Mouse (Mus musculus) testis, adult 2 months (tissue): Measurements from ENCODE around the gene Ccdc87. TPM values are rescaled to one million over a fixed set of nuclear protein-coding genes. Genes with fewer than 3 reads are reported as not detected.
A peak's percentile ranks its signal among the peaks of the same experiment; 100 is the strongest.

Experiments used
- H3K27ac ChIP-seq: fragments of 200-500 bp; 2 replicates; pipeline ENCODE4 v1.5.1; 2012; ENCODE audit warnings: low read depth, low read length; ENCODE audit not compliant: control insufficient read depth, insufficient read depth
- H3K27me3 ChIP-seq: fragments of 200-500 bp; 2 replicates; pipeline ENCODE4 v1.6.1; 2012; ENCODE audit warnings: mild to moderate bottlenecking, low read length, moderate library complexity; ENCODE audit not compliant: control insufficient read depth, insufficient read depth
- H3K36me3 ChIP-seq: fragments of 200-500 bp; 2 replicates; pipeline ENCODE4 v1.6.1; 2012; ENCODE audit warnings: mild to moderate bottlenecking, low read length; ENCODE audit not compliant: control insufficient read depth, insufficient read depth
- H3K4me1 ChIP-seq: fragments of 200-500 bp; 2 replicates; pipeline ENCODE4 v1.6.1; 2012; ENCODE audit warnings: low read length; ENCODE audit not compliant: control insufficient read depth, insufficient read depth
- H3K4me3 ChIP-seq: fragments of 200-500 bp; 2 replicates; pipeline ENCODE4 v1.5.1; 2012; ENCODE audit warnings: low read depth, mild to moderate bottlenecking, low read length, moderate library complexity, mixed read lengths; ENCODE audit not compliant: control insufficient read depth
- CTCF ChIP-seq: fragments of 200-500 bp; IDR thresholded peaks from 2 replicates; pipeline ENCODE4 v1.5.1; 2012; ENCODE audit warnings: low read depth, mild to moderate bottlenecking, inconsistent platforms, low read length, moderate library complexity; ENCODE audit not compliant: control insufficient read depth, insufficient read depth, insufficient replicate concordance
- POLR2A ChIP-seq: fragments of 200-500 bp; IDR thresholded peaks from 2 replicates; pipeline ENCODE4 v1.6.1; 2012; ENCODE audit warnings: low read depth, mild to moderate bottlenecking, inconsistent platforms, low read length, moderate library complexity; ENCODE audit not compliant: control insufficient read depth
- polyA plus RNA-seq: library from polyadenylated mRNA; depleted of rRNA; stranded (reverse); fragments of >200 nt; gene quantifications from 2 replicates; pipeline ENCODE4 v1.2.3, GENCODE M21; 2012

Gene Ccdc87
- polyA plus RNA-seq, 1 experiment: 39.4 TPM

DNA sequence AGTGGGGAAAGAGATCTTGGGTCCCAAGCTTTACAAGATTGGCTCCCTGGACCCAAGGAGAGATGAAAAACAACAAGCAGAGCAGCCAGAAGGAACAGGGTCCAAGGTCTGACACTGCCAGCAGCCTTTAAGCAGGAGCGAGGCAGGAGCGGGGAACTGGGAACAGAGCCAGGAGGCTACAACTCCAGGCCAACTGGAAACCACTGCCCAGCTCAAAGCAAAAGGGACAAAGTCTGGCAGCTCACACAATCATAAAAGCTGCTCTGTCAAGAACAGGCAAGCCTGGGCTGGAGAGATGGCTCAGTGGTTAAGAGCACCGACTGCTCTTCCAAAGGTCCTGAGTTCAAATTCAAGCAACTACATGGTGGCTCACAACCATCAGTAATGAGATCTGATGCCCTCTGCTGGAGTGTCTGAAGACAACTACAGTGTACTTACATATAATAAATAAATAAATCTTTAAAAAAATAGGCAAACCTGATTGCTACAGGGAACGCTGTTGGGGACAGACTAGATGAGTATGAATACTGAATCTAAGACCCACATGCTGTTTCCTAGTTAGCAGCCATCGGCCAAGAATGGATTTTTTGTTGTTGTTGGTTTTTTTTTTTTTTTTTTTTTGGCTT is 18.4 kb upstream of the Ccdc87 start:
- Histone ChIP-seq H3K36me3 (no peaks in the 10 kb centered on the region), H3K4me3 (no peak overlapping the region), H3K4me1 (no peaks in the 10 kb centered on the region), H3K27me3 (no peaks in the 10 kb centered on the region), H3K27ac (no peak overlapping the region)
- no peak for TF ChIP-seq CTCF
- no peak for TF ChIP-seq POLR2A

DNA sequence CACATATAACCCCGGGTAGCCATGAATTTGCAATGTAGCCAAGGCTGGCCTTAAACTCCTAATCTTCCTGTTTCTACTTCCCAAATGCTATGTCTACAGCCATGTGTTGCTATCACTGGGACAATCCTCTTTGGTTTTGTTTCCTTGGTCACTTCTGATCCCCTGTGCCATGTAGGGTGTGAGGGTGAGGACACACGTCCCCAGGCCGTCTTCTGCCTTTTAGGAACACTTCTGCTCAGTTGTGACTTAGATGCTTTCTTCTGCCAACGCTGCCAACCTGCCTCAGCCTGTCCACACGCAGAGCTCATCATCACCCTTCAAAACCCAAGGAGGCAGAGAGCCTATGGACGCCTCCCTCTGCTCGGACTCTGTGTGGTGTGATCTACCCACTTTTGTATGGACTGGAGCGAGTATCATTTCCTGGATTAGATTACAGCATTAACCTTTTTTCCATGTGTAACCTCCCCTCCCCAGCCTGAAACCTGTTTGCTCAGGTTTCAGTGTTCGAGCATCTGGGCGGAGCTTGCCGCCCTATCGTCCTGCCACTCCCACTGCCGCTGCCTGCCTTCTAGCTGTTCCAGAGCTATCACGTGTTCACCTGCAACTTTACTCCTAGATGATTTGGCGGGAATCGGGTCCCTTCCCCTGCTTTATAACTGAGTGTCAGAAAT is 10.6 kb upstream of the Ccdc87 start:
- Histone ChIP-seq H3K4me1 (peaks cover 5% of the 10 kb centered on the region), H3K27me3 (no peaks in the 10 kb centered on the region), H3K27ac (no peak overlapping the region), H3K4me3 (no peak overlapping the region), H3K36me3 (no peaks in the 10 kb centered on the region)
- TF ChIP-seq POLR2A: no peak
- TF ChIP-seq CTCF: no peak

DNA sequence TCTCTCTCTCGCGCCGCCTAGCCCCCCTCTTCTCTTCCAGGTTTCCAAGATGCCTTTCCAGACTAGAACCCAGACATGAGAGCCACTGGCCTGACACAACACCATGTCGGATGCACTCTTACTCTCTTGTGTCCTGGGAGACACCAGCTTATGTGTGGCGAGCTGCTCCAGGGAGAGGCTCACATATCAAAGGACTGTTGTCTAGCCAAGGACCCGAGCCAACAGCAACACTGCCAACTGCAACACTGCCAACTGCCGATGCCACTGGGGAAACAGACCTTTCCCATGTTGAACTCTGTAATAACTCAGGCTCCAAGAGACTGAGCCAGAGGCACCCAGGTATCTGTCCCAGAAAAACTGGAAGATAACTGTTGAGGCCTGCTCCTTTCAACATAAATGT is 10.0 kb upstream of the Ccdc87 start:
- H3K36me3 ChIP-seq: no peaks in the 10 kb centered on the region
- H3K4me1 ChIP-seq: peaks cover 5% of the 10 kb centered on the region
- H3K27me3 ChIP-seq: no peaks in the 10 kb centered on the region
- TF ChIP-seq POLR2A (no peak), CTCF (no peak)
- H3K27ac ChIP-seq: no peak overlapping the region
- no peak overlapping the region for H3K4me3 ChIP-seq

DNA sequence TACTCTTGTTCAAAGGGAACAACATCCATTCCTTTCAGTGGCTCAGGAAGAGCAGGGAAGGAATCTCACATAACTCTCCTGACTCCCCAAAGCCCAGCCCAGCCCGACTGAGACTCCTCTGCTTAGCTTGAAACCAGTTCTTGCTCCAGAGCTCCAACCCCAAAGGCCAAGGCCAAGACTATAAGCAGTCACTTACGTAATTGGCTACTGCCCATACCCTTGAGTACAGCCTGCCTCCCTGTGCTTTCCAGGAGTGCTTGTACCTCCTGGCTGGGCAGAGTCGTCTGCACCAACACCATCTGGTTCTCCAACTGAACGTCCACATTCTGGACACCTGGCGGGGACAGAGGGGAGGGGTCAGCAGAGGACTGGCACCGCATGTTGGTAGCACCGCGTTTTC is 5.2 kb upstream of the Ccdc87 start:
- Histone ChIP-seq H3K27me3 (no peaks in the 10 kb centered on the region), H3K27ac (no peak overlapping the region), H3K4me1 (peaks cover 16% of the 10 kb centered on the region), H3K4me3 (no peak overlapping the region), H3K36me3 (no peaks in the 10 kb centered on the region)
- TF ChIP-seq CTCF (no peak), POLR2A (no peak)

DNA sequence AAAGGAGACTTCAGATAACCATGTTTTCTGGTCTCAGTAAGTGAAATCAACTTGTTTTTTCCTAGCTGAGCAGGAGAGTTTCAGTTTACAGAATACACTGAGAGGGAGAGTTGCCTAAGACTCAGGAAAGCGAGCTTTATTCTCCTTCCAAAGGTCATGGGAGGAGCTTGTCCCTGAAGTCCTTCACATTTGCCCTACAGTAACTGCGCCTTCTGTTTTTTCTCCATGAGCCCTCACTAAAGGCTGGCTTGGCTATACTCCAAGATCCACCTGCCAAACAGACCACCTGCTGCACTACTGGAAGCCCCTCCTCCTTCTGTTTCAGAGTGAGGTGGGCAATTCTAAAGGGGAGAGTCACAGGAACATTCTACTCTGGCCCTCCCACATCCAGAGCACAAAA is 3.1 kb upstream of the Ccdc87 start:
- no peak overlapping the region for H3K27ac ChIP-seq

DNA sequence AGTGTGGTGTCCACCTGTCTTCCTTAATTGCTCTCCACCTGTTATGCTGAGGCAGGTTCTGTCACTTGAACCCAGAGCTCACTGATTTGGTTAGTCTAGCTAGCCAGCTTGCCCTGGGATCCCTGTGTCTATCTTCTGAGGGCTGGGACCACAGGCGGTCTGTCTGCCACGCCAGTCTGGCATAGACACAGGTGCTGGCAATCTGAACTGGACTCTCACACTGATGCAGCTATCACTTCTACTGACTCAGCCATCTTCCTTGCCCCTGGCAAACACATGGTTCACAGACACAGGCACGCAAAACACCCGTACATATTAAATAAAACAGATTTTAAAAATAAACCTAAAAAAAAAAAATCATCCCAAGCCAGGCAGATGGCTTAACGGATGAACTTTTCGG is 2.1 kb upstream of the Ccdc87 start:
- Histone ChIP-seq H3K4me1 (peaks cover 21% of the 10 kb centered on the region), H3K27me3 (no peaks in the 10 kb centered on the region), H3K36me3 (no peaks in the 10 kb centered on the region; the same call in none of the 2 replicates), H3K4me3 (no peak overlapping the region), H3K27ac (no peak overlapping the region)
- TF ChIP-seq POLR2A: no peak
- no peak for TF ChIP-seq CTCF

More for the DNA sequence above, 3.1 kb upstream of the Ccdc87 start:
- H3K4me3 ChIP-seq: no peak overlapping the region
- TF ChIP-seq CTCF: no peak
- no peak for TF ChIP-seq POLR2A
- no peaks in the 10 kb centered on the region; the same call in none of the 2 replicates for H3K36me3 ChIP-seq
- no peaks in the 10 kb centered on the region for H3K27me3 ChIP-seq
- H3K4me1 ChIP-seq: peaks cover 21% of the 10 kb centered on the region

DNA sequence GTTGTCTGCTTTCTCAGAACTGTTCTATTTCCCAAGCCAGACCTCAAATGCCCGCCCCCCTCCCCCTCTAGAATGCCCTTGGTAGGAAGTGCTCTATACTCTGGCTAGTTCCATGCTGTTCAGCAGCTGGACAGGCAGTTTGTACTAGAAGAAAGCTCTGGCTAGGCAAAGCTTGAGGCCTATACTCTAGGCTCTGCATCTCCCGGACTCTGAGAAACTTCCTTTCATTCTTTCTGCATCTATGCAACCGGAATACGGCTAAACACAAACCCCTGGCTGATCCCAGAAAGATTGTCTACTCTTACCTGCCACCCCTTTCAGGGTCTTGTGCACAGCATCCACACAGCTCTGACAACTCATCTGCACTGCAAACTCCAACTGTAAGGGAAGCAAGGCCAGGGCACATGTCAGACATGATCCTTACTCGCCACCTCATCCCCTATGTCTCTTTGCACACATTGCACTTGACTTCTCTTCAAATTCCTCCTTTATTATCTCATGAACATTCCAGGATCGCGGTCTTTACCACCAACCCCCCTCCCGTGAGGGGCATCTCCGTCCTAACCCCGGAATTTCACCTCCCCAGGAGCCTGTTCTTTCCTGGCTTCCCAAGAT is 533 bp upstream of the Ccdc87 start:
- Histone ChIP-seq H3K4me1 (peaks cover 21% of the 10 kb centered on the region), H3K27ac (peak overlapping the region; percentile 83), H3K4me3 (peak overlapping the region; percentile 83), H3K27me3 (no peaks in the 10 kb centered on the region), H3K36me3 (no peaks in the 10 kb centered on the region; the same call in none of the 2 replicates)
- no peak for TF ChIP-seq POLR2A
- TF ChIP-seq CTCF: no peak

DNA sequence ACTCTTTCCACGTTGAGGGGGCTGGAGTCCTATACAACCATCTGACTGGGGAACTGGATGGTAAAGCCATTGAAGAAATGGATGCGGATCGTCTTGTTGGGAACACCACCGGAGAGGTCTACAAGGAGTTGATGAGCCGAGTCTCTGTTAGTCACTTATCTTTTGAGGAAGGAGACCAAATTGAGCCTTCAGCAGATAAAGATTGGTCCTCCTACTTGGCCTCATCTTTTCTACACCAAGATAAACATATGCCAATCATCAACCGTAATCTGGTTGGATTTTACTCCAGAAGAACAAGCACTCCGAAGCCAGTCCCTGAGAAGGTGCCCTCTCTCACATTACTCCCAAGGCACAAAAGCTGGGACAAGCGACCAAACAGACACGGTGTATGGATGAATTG is 1.7 kb downstream of the Ccdc87 start:
- no peaks in the 10 kb centered on the region for H3K27me3 ChIP-seq
- TF ChIP-seq CTCF (no peak), POLR2A (no peak)
- peak overlapping the region; percentile 83 for H3K4me3 ChIP-seq
- H3K27ac ChIP-seq: no peak overlapping the region
- H3K4me1 ChIP-seq: peaks cover 21% of the 10 kb centered on the region
- no peaks in the 10 kb centered on the region; the same call in none of the 2 replicates for H3K36me3 ChIP-seq
